Mouse (Mus musculus) liver, embryonic 13.5 days (tissue): Measurements from ENCODE around the gene Krcc1. TPM values are rescaled to one million over a fixed set of nuclear protein-coding genes. Genes with fewer than 3 reads are reported as not detected.
"Not testable (repeated sequence)": the region's sequence is repeated elsewhere in the genome, so short reads cannot be mapped to it uniquely, and the experiment has no call there.

ENCODE experiments used
- ATAC-seq: fragments of 200-750 bp; cut with Nextera tagmentation; 2 replicates; pipeline ENCODE4 v1.8.0; 2017; ENCODE audit warnings: low read depth, mild to moderate bottlenecking, moderate number of reproducible peaks, moderate library complexity
- DNase-seq: peaks from one replicate; pipeline ENCODE4 v3.0.0; 2022
- H3K27ac ChIP-seq: fragments of 300-500 bp; sonication (generic); 2 replicates; pipeline ENCODE4 v1.5.1; 2015; ENCODE audit warnings: moderate library complexity, mild to moderate bottlenecking, inconsistent platforms
- H3K27me3 ChIP-seq: fragments of 300-500 bp; sonication (generic); 2 replicates; pipeline ENCODE4 v1.6.1; 2015; ENCODE audit warnings: mild to moderate bottlenecking, inconsistent platforms
- H3K36me3 ChIP-seq: fragments of 300-500 bp; sonication (generic); 2 replicates; pipeline ENCODE4 v1.6.1; 2015; ENCODE audit warnings: mild to moderate bottlenecking, inconsistent platforms
- H3K4me1 ChIP-seq: fragments of 300-500 bp; sonication (generic); replicated peaks from 2 replicates; pipeline ENCODE4 v1.6.1; 2015; ENCODE audit warnings: inconsistent platforms
- H3K4me2 ChIP-seq: fragments of 300-500 bp; sonication (generic); 2 replicates; pipeline ENCODE4 v1.6.1; 2015; ENCODE audit warnings: inconsistent platforms, mild to moderate bottlenecking, moderate library complexity
- H3K4me3 ChIP-seq: fragments of 300-500 bp; sonication (generic); replicated peaks from 2 replicates; pipeline ENCODE4 v1.5.1; 2015; ENCODE audit warnings: mild to moderate bottlenecking, inconsistent platforms
- H3K9ac ChIP-seq: fragments of 300-500 bp; sonication (generic); 2 replicates; pipeline ENCODE4 v1.6.1; 2015; ENCODE audit warnings: mild to moderate bottlenecking, inconsistent platforms
- H3K9me3 ChIP-seq: fragments of 300-500 bp; sonication (generic); replicated peaks from 2 replicates; pipeline ENCODE4 v1.6.1; 2016; ENCODE audit warnings: inconsistent platforms
- WGBS: fragments of 180-500 bp; shearing (Covaris S2); methylation state at CpG from one replicate; pipeline ENCODE4 v1.1.7; 2015; ENCODE audit not compliant: insufficient replicate concordance; 5-methylcytosine and 5-hydroxymethylcytosine counted together
- polyA plus RNA-seq: library from polyadenylated mRNA; unstranded; fragments of >200 nt; fragmentation: Nextera tagmentation; extraction: Ambion mirVana; gene quantifications from 2 replicates; pipeline ENCODE4 v1.2.1, GENCODE M21; 2015

Krcc1 gene
- polyA plus RNA-seq, 1 experiment from 2014 or later, result 24.0 TPM

- H3K9me3 ChIP-seq, result no peaks in the 10 kb centered on the region
- H3K4me3 ChIP-seq, result no peak overlapping the region
- DNase-seq, result no peak
- no peak overlapping the region for H3K4me2 ChIP-seq
- 54% methylated on average over 6 of the region's 6 CpGs for WGBS
- H3K27ac ChIP-seq, result no peak overlapping the region
- ATAC-seq, result no peak
- H3K36me3 ChIP-seq, result no peaks in the 10 kb centered on the region
- no peaks in the 10 kb centered on the region for H3K4me1 ChIP-seq
- no peak overlapping the region for H3K9ac ChIP-seq
- no peaks in the 10 kb centered on the region for H3K27me3 ChIP-seq
These were observed 23.8 kb downstream of the Krcc1 start for GRCm38 (mm10) chr6:71295303-71295702.

- no peak for DNase-seq
- 40% methylated on average over 2 of the region's 2 CpGs for WGBS
- no peak overlapping the region for H3K27ac ChIP-seq
These were observed 26.6 kb downstream of the Krcc1 start for GRCm38 (mm10) chr6:71298051-71298450.

DNA sequence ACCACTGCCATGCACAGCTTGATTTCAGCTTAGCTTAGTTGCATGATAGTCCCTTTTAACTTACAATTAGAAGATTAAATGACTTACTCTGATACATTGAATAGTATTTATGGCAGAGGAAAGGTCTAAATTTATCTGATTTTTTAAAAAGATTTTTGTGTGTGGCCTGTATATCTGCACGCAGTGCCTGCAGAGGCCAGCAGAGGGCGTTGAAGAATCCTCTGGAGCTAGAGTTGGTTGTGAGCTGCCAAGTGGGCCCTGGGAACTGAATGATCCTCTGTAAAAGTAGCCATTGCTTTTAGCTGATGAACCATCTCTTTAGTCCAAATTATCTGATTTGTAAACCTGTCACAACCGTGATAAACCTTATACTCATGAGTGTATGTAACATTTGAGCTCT is 27.3 kb downstream of the Krcc1 start:
- Histone ChIP-seq H3K4me3 (no peak overlapping the region), H3K9me3 (no peaks in the 10 kb centered on the region), H3K27me3 (no peaks in the 10 kb centered on the region), H3K36me3 (no peaks in the 10 kb centered on the region), H3K9ac (no peak overlapping the region), H3K27ac (no peak overlapping the region), H3K4me2 (no peak overlapping the region), H3K4me1 (no peaks in the 10 kb centered on the region)
- peak; percentile 17 for DNase-seq
- ATAC-seq, result no peak
- 30% methylated on average over 3 of the region's 3 CpGs for WGBS

More at GRCm38 (mm10) chr6:71298051-71298450, 26.6 kb downstream of the Krcc1 start:
- ATAC-seq, result no peak
- H3K36me3 ChIP-seq, result no peaks in the 10 kb centered on the region
- no peak overlapping the region for H3K4me2 ChIP-seq
- H3K9me3 ChIP-seq, result no peaks in the 10 kb centered on the region
- H3K4me3 ChIP-seq, result no peak overlapping the region
- H3K9ac ChIP-seq, result no peak overlapping the region
- no peaks in the 10 kb centered on the region for H3K27me3 ChIP-seq
- H3K4me1 ChIP-seq, result no peaks in the 10 kb centered on the region

- no peak overlapping the region for H3K4me2 ChIP-seq
- H3K4me3 ChIP-seq, result no peak overlapping the region
- DNase-seq (no peak), ATAC-seq (no peak)
- no peak overlapping the region for H3K9ac ChIP-seq
- H3K36me3 ChIP-seq, result no peaks in the 10 kb centered on the region
- H3K9me3 ChIP-seq, result no peaks in the 10 kb centered on the region
- H3K27ac ChIP-seq, result no peak overlapping the region
- WGBS, result 52% methylated on average over 6 of the region's 6 CpGs
- H3K27me3 ChIP-seq, result no peaks in the 10 kb centered on the region
- H3K4me1 ChIP-seq, result no peaks in the 10 kb centered on the region
These were observed 30.7 kb downstream of the Krcc1 start for GRCm38 (mm10) chr6:71302097-71302731.

- 73% methylated on average over 8 of the region's 8 CpGs for WGBS
- DNase-seq, result no peak
- no peak overlapping the region for H3K4me2 ChIP-seq
- H3K9me3 ChIP-seq, result no peaks in the 10 kb centered on the region
- H3K27me3 ChIP-seq, result no peaks in the 10 kb centered on the region
- no peak overlapping the region for H3K9ac ChIP-seq
- no peaks in the 10 kb centered on the region for H3K4me1 ChIP-seq
- ATAC-seq, result no peak
- no peak overlapping the region for H3K4me3 ChIP-seq
- no peak overlapping the region for H3K27ac ChIP-seq
- H3K36me3 ChIP-seq, result no peaks in the 10 kb centered on the region
These were observed 36.0 kb downstream of the Krcc1 start for GRCm38 (mm10) chr6:71307486-71307885.

DNA sequence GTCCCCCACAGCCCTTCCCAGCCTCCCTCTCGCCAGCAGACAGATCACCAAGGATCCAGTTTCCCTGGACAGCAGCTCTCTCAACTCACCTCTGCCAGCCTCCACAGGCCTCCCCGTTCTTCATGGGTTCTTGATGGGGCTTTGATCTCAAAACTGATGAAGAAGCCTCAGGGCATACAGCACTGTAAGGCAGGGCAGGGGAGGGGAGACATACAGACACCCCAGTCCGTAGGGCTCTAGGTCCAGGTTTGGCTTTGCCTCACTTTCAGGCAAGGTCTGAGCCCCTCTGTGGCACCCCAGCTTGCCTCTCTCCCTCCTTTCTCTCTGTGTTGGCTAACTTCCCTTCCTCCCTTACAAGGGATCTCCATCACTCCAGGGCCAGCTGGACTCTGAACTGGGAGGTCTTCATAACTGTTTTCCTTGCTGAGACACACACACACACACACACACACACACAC is 50.4 kb downstream of the Krcc1 start, which contains the start of gene Smyd1:
Gene Smyd1, minus strand, starts transcription at position 408 of the 458 bp plus-strand sequence.
- WGBS, result 55% methylated on average over 3 of the region's 3 CpGs
- Histone ChIP-seq H3K4me3 (no peak within 1 kb of the TSS), H3K27ac (no peak within 1 kb of the TSS), H3K27me3 (no peaks in the 10 kb centered on the region), H3K9ac (no peak within 1 kb of the TSS), H3K4me2 (no peak within 1 kb of the TSS), H3K4me1 (no peaks in the 10 kb centered on the region), H3K9me3 (no peaks in the 10 kb centered on the region), H3K36me3 (no peaks in the 10 kb centered on the region)
- no peak for DNase-seq
- no peak for ATAC-seq

DNA sequence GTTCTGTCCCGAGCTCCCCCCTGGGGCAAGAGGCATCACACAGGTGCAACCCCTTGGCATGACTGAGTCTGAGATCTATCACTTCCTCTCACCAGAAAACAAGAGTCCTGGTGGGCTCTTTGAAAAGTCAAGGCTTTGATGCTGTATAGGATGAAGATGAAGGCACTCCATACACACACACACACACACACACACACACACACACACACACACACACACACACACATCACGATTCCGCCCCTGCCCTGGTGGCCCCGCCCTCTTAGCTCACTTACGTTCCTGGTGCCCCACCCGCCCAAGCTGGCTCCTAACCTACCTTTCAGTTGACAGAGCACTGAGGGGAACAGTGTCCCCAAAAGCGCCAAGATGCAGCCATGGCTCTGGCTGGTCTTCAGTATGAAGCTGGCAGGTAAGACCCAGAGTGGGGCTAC is 51.0 kb downstream of the Krcc1 start, which contains the start of gene Cd8b1:
Gene Cd8b1, plus strand, starts transcription at position 298 of the 431 bp plus-strand sequence.
- Histone ChIP-seq H3K4me1 (no peaks in the 10 kb centered on the region), H3K36me3 (no peaks in the 10 kb centered on the region), H3K27me3 (no peaks in the 10 kb centered on the region), H3K4me2 (no peak within 1 kb of the TSS), H3K4me3 (no peak within 1 kb of the TSS), H3K27ac (no peak within 1 kb of the TSS), H3K9me3 (no peaks in the 10 kb centered on the region), H3K9ac (no peak within 1 kb of the TSS)
- WGBS, result 55% methylated on average over 7 of the region's 7 CpGs
- ATAC-seq (no peak), DNase-seq (no peak)

DNA sequence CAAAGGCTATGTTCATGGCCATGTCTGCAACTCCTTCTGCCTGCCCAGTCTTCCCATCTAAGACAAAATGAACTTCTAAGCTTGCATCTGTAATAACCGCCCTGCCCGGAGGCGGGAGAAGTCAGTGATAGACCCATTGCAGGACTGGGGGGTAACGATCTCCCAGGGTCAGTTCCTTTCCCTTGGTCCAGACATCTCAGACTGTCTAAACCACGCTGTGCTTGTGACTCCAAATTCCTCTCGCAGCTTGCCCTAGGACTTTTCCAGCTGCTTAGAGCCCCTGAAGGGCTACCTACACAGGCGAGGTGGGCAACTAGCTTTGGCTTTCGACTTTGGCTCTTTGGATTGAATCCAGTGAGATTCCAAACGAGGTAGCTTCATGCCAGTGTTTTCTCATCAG is 53.3 kb downstream of the Krcc1 start:
- no peak overlapping the region for H3K4me3 ChIP-seq
- no peaks in the 10 kb centered on the region for H3K9me3 ChIP-seq
- H3K27ac ChIP-seq, result no peak overlapping the region
- WGBS, result 67% methylated on average over 9 of the region's 9 CpGs
- no peaks in the 10 kb centered on the region for H3K4me1 ChIP-seq
- H3K36me3 ChIP-seq, result no peaks in the 10 kb centered on the region
- no peaks in the 10 kb centered on the region for H3K27me3 ChIP-seq
- H3K9ac ChIP-seq, result no peak overlapping the region
- H3K4me2 ChIP-seq, result no peak overlapping the region
- DNase-seq (no peak), ATAC-seq (no peak)

GRCm38 (mm10) chr6:71329881-71330280 is 58.4 kb downstream of the Krcc1 start:
- H3K4me2 ChIP-seq, result no peak overlapping the region
- no peak for ATAC-seq
- DNase-seq, result no peak
- WGBS, result 60% methylated on average over 6 of the region's 6 CpGs
- H3K4me3 ChIP-seq, result no peak overlapping the region
- H3K36me3 ChIP-seq, result no peaks in the 10 kb centered on the region
- no peak overlapping the region for H3K27ac ChIP-seq
- no peaks in the 10 kb centered on the region for H3K9me3 ChIP-seq
- H3K9ac ChIP-seq, result no peak overlapping the region
- H3K4me1 ChIP-seq, result no peaks in the 10 kb centered on the region
- H3K27me3 ChIP-seq, result no peaks in the 10 kb centered on the region

DNA sequence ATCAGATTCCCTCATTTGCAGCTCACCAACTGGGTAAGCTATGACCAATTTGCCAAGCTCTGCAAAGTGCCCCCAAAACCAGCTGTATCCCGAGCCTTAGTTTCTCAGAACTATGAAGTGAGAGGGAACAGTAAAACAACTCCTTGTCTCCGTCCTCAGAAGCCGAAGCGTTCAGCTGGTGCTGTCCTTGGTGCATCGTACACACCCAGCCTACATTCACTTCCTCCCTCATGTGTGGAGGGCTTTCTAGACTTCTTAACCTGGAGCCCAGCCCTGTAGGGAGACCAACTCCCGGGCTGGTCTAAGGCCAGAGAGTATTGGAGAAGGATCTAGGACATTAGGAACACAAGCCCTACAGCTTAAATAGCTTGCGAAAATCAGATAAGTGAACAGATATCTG is 59.0 kb downstream of the Krcc1 start:
- Histone ChIP-seq H3K4me1 (no peaks in the 10 kb centered on the region), H3K27me3 (no peaks in the 10 kb centered on the region), H3K9ac (no peak overlapping the region), H3K9me3 (no peaks in the 10 kb centered on the region), H3K27ac (no peak overlapping the region), H3K36me3 (no peaks in the 10 kb centered on the region), H3K4me3 (no peak overlapping the region), H3K4me2 (no peak overlapping the region)
- 71% methylated on average over 7 of the region's 7 CpGs for WGBS
- no peak for ATAC-seq
- DNase-seq, result no peak

GRCm38 (mm10) chr6:71331491-71331890 is 60.0 kb downstream of the Krcc1 start:
- H3K4me3 ChIP-seq, H3K27ac ChIP-seq, DNase-seq, H3K9me3 ChIP-seq, H3K4me1 ChIP-seq, H3K27me3 ChIP-seq, H3K4me2 ChIP-seq, ATAC-seq, H3K9ac ChIP-seq, H3K36me3 ChIP-seq: not testable (repeated sequence)
- 68% methylated on average over 2 of the region's 4 CpGs for WGBS
